Mouse (Mus musculus) liver, adult 2 months (tissue): ENCODE measurements around the gene Atmin. TPM values are rescaled to one million over a fixed set of nuclear protein-coding genes. Genes with fewer than 3 reads are reported as not detected.

Experiments
- DNase-seq: peaks from one replicate; pipeline ENCODE4 v3.0.0-alpha.2; 2011; ENCODE audit warnings: low read depth, low spot score; ENCODE audit errors: extremely low read depth
- H3K27ac ChIP-seq: fragments of 200-500 bp; replicated peaks from 2 replicates; pipeline ENCODE4 v1.5.1; 2012; ENCODE audit warnings: low read depth, mild to moderate bottlenecking, control low read depth, inconsistent platforms, low read length; ENCODE audit not compliant: insufficient read depth
- H3K27me3 ChIP-seq: fragments of 200-500 bp; 2 replicates; pipeline ENCODE4 v1.6.1; 2012; ENCODE audit warnings: mild to moderate bottlenecking, moderate library complexity, low read length, inconsistent platforms; ENCODE audit not compliant: control insufficient read depth, insufficient read depth
- H3K36me3 ChIP-seq: fragments of 200-500 bp; 2 replicates; pipeline ENCODE4 v1.6.1; 2012; ENCODE audit warnings: low read length, inconsistent platforms; ENCODE audit not compliant: control insufficient read depth, insufficient read depth
- H3K4me1 ChIP-seq: fragments of 200-500 bp; 2 replicates; pipeline ENCODE4 v1.6.1; 2011; ENCODE audit warnings: low read length; ENCODE audit not compliant: control insufficient read depth, insufficient read depth
- H3K4me3 ChIP-seq: fragments of 200-500 bp; 2 replicates; pipeline ENCODE4 v1.5.1; 2011; ENCODE audit warnings: low read depth, mild to moderate bottlenecking, control low read depth, low read length, moderate library complexity; ENCODE audit not compliant: insufficient read depth
- H3K79me2 ChIP-seq: fragments of 200-500 bp; 2 replicates; pipeline ENCODE4 v1.6.1; 2012; ENCODE audit warnings: inconsistent platforms, mild to moderate bottlenecking, low read length, moderate library complexity; ENCODE audit not compliant: control insufficient read depth, insufficient read depth
- H3K9ac ChIP-seq: fragments of 200-500 bp; 2 replicates; pipeline ENCODE4 v1.6.1; 2012; ENCODE audit warnings: low read depth, mild to moderate bottlenecking, control low read depth, inconsistent platforms, low read length
- CTCF ChIP-seq: fragments of 200-500 bp; IDR thresholded peaks from 2 replicates; pipeline ENCODE4 v1.5.1; 2011; ENCODE audit warnings: low read depth, low read length, control low read depth
- POLR2A ChIP-seq: fragments of 200-500 bp; IDR thresholded peaks from 2 replicates; pipeline ENCODE4 v1.6.1; 2011; ENCODE audit warnings: low read length, control low read depth; ENCODE audit not compliant: insufficient read depth; ENCODE audit errors: extremely low read depth
- WGBS: fragments of 180-500 bp; shearing (Covaris S2); methylation state at CpG from one replicate; pipeline ENCODE4 v1.1.7; 2018; 5-methylcytosine and 5-hydroxymethylcytosine counted together
- polyA plus RNA-seq: library from polyadenylated mRNA; depleted of rRNA; stranded (reverse); fragments of >200 nt; gene quantifications from 2 replicates; pipeline ENCODE4 v1.2.3, GENCODE M21; 2012
- total RNA-seq: library from RNA; depleted of rRNA; stranded (reverse); fragments of >200 nt; gene quantifications from 2 replicates; pipeline ENCODE4 v1.2.3, GENCODE M21; 2014

Gene Atmin
- total and polyA plus RNA-seq, 2 experiments: 2.9 to 4.1 TPM

- no peak for TF ChIP-seq CTCF
- no peak for TF ChIP-seq POLR2A
- DNase-seq: no peak
- Histone ChIP-seq H3K27ac (no peak overlapping the region), H3K27me3 (no peaks in the 10 kb centered on the region), H3K4me3 (no peak overlapping the region), H3K4me1 (no peaks in the 10 kb centered on the region), H3K9ac (no peak overlapping the region), H3K79me2 (peaks cover 10% of the 10 kb centered on the region; the same call in 1 of the 2 replicates), H3K36me3 (peaks cover 9% of the 10 kb centered on the region)
- 94% methylated on average over 8 of the region's 8 CpGs for whole genome bisulfite sequencing
Measured at GRCm38 (mm10) chr8:116952428-116952827, 9.2 kb downstream of the Atmin start.

GRCm38 (mm10) chr8:116954415-116954814, 11.2 kb downstream of the Atmin start:
- no peak for DNase-seq
- Histone ChIP-seq H3K4me1 (no peaks in the 10 kb centered on the region), H3K27me3 (no peaks in the 10 kb centered on the region), H3K9ac (no peak overlapping the region), H3K4me3 (no peak overlapping the region), H3K79me2 (peaks cover 7% of the 10 kb centered on the region; the same call in 1 of the 2 replicates), H3K27ac (no peak overlapping the region), H3K36me3 (peaks cover 9% of the 10 kb centered on the region)
- TF ChIP-seq POLR2A (no peak), CTCF (no peak)
- WGBS: 92% methylated on average over 9 of the region's 9 CpGs

GRCm38 (mm10) chr8:116969531-116969930, 26.3 kb downstream of the Atmin start:
- 24% methylated on average over 6 of the region's 6 CpGs for WGBS
- TF ChIP-seq CTCF (no peak), POLR2A (no peak)
- H3K27me3 ChIP-seq: no peaks in the 10 kb centered on the region
- peak overlapping the region; percentile 26 for H3K9ac ChIP-seq
- peaks cover 5% of the 10 kb centered on the region; the same call in 1 of the 2 replicates for H3K4me1 ChIP-seq
- no peaks in the 10 kb centered on the region for H3K79me2 ChIP-seq
- no peak overlapping the region; the same call in 1 of the 2 replicates for H3K4me3 ChIP-seq
- no peaks in the 10 kb centered on the region for H3K36me3 ChIP-seq
- peak; percentile 88 for DNase-seq
- H3K27ac ChIP-seq: peak overlapping the region; percentile 74

GRCm38 (mm10) chr8:116975066-116975465, 31.9 kb downstream of the Atmin start:
- Histone ChIP-seq H3K79me2 (no peaks in the 10 kb centered on the region), H3K4me3 (no peak overlapping the region), H3K4me1 (peaks cover 4% of the 10 kb centered on the region; the same call in 1 of the 2 replicates), H3K27ac (0 out of 2 replicates have a peak overlapping the region, but pooled peaks have one; percentile 7), H3K36me3 (no peaks in the 10 kb centered on the region), H3K9ac (no peak overlapping the region), H3K27me3 (no peaks in the 10 kb centered on the region)
- TF ChIP-seq CTCF (no peak), POLR2A (no peak)
- no peak for DNase-seq
- 60% methylated on average over 5 of the region's 5 CpGs for WGBS

- 61% methylated on average over 5 of the region's 5 CpGs for WGBS
- H3K4me1 ChIP-seq: peaks cover 4% of the 10 kb centered on the region; the same call in 1 of the 2 replicates
- 0 out of 2 replicates have a peak overlapping the region, but pooled peaks have one; percentile 7 for H3K27ac ChIP-seq
- H3K4me3 ChIP-seq: no peak overlapping the region
- H3K27me3 ChIP-seq: no peaks in the 10 kb centered on the region
- H3K79me2 ChIP-seq: no peaks in the 10 kb centered on the region
- DNase-seq: no peak
- no peaks in the 10 kb centered on the region for H3K36me3 ChIP-seq
- no peak for TF ChIP-seq CTCF
- no peak for TF ChIP-seq POLR2A
- no peak overlapping the region for H3K9ac ChIP-seq
Measured at GRCm38 (mm10) chr8:116975606-116976005, 32.4 kb downstream of the Atmin start.

- TF ChIP-seq CTCF: no peak
- TF ChIP-seq POLR2A: no peak
- WGBS: 30% methylated on average over 8 of the region's 8 CpGs
- no peaks in the 10 kb centered on the region for H3K27me3 ChIP-seq
- peaks cover 4% of the 10 kb centered on the region; the same call in 1 of the 2 replicates for H3K4me1 ChIP-seq
- H3K4me3 ChIP-seq: peak overlapping the region; percentile 75; the same call in 1 of the 2 replicates
- H3K27ac ChIP-seq: no peak overlapping the region
- no peak overlapping the region for H3K9ac ChIP-seq
- H3K36me3 ChIP-seq: peaks cover 3% of the 10 kb centered on the region; the same call in 1 of the 2 replicates
- H3K79me2 ChIP-seq: no peaks in the 10 kb centered on the region
- DNase-seq: no peak
Measured at GRCm38 (mm10) chr8:116978052-116978451, 34.9 kb downstream of the Atmin start.
